Mouse (Mus musculus) CH12.LX (cell line): ENCODE measurements around the gene Alcam. TPM values are rescaled to one million over a fixed set of nuclear protein-coding genes. Genes with fewer than 3 reads are reported as not detected.

Source experiments
- DNase-seq: peaks from one replicate; pipeline ENCODE4 v3.0.0-alpha.2; 2013; ENCODE audit errors: extremely low read depth
- H3K27ac ChIP-seq: 2 replicates; pipeline ENCODE4 v1.5.1; 2012; ENCODE audit warnings: low read depth, mild to moderate bottlenecking, control low read depth, moderate library complexity; ENCODE audit not compliant: insufficient read depth
- H3K27me3 ChIP-seq: replicated peaks from 2 replicates; pipeline ENCODE3; 2012; ENCODE audit warnings: inconsistent platforms
- H3K36me3 ChIP-seq, 2 experiments: replicated peaks in 1 of 2; 2 replicates each; pipeline versions ENCODE3 to v1.6.1; 2012; ENCODE audit warnings: inconsistent platforms in 1 of 2, low read length in 1 of 2, mild to moderate bottlenecking in 1 of 2, mixed read lengths in 1 of 2, moderate library complexity in 1 of 2; ENCODE audit not compliant: control insufficient read depth in 1 of 2, insufficient read depth in 1 of 2
- H3K4me1 ChIP-seq, 2 experiments: 2 replicates each; pipeline ENCODE4 v1.6.1; 2012; ENCODE audit warnings: inconsistent platforms in 1 of 2, moderate library complexity in 1 of 2; ENCODE audit not compliant: insufficient read depth in 2 of 2, control insufficient read depth in 1 of 2
- H3K4me2 ChIP-seq: 2 replicates; pipeline ENCODE4 v1.6.1; 2012; ENCODE audit warnings: low read depth, mild to moderate bottlenecking, control low read depth; ENCODE audit not compliant: poor library complexity, insufficient read depth, severe bottlenecking
- H3K4me3 ChIP-seq, 3 experiments: fragments of 150-350 bp in 1 of 3; sonication (generic) in 1 of 3; replicated peaks in 1 of 3; 2 replicates each; pipeline versions ENCODE3 to v1.5.1; 2011 to 2012; ENCODE audit warnings: low read depth in 2 of 3, low read length in 2 of 3, mild to moderate bottlenecking in 2 of 3, moderate library complexity in 2 of 3, control low read depth in 1 of 3, improper control_type of control experiment in 1 of 3, inconsistent platforms in 1 of 3, mixed read lengths in 1 of 3; ENCODE audit not compliant: poor library complexity in 1 of 3
- H3K79me2 ChIP-seq: replicated peaks from 2 replicates; pipeline ENCODE4 v1.6.1; 2012; ENCODE audit warnings: mild to moderate bottlenecking, moderate library complexity; ENCODE audit not compliant: control insufficient read depth, poor library complexity, insufficient read depth, severe bottlenecking; ENCODE audit errors: extremely low read depth
- H3K9ac ChIP-seq: 2 replicates; pipeline ENCODE4 v1.6.1; 2012; ENCODE audit warnings: low read depth, mild to moderate bottlenecking, control low read depth, moderate library complexity; ENCODE audit not compliant: insufficient read depth
- H3K9me3 ChIP-seq: replicated peaks from 2 replicates; pipeline ENCODE3; 2012; ENCODE audit warnings: low read length, inconsistent platforms, mixed read lengths
- BHLHE40 ChIP-seq: IDR thresholded peaks from 2 replicates; pipeline ENCODE4 v1.6.1; 2011; ENCODE audit warnings: mild to moderate bottlenecking, low read depth, low read length, improper control_type of control experiment
- CHD2 ChIP-seq: IDR thresholded peaks from 2 replicates; pipeline ENCODE4 v1.6.1; 2011; ENCODE audit warnings: low read length, improper control_type of control experiment
- HCFC1 ChIP-seq: IDR thresholded peaks from 2 replicates; pipeline ENCODE4 v1.6.1; 2012; ENCODE audit warnings: low read depth, mild to moderate bottlenecking, inconsistent platforms, low read length, improper control_type of control experiment
- JUN ChIP-seq: IDR thresholded peaks from 2 replicates; pipeline ENCODE4 v1.6.1; 2011; ENCODE audit warnings: low read depth, mild to moderate bottlenecking, low read length, improper control_type of control experiment, moderate library complexity; ENCODE audit not compliant: insufficient read depth
- JUND ChIP-seq: conservative IDR thresholded peaks from 2 replicates; pipeline ENCODE4 v1.6.1; 2011; ENCODE audit warnings: low read depth, low read length, improper control_type of control experiment
- KAT2A ChIP-seq: IDR thresholded peaks from 2 replicates; pipeline ENCODE4 v1.6.1; 2012; ENCODE audit warnings: low read length, improper control_type of control experiment, inconsistent platforms; ENCODE audit not compliant: insufficient replicate concordance
- MAFK ChIP-seq: IDR thresholded peaks from 2 replicates; pipeline ENCODE4 v1.6.1; 2011; ENCODE audit warnings: low read length, improper control_type of control experiment; ENCODE audit not compliant: insufficient replicate concordance
- MAX ChIP-seq: IDR thresholded peaks from 2 replicates; pipeline ENCODE4 v1.6.1; 2011; ENCODE audit warnings: low read length, improper control_type of control experiment
- MXI1 ChIP-seq: IDR thresholded peaks from 2 replicates; pipeline ENCODE4 v1.6.1; 2011; ENCODE audit warnings: mild to moderate bottlenecking, low read depth, low read length, improper control_type of control experiment
- MYC ChIP-seq: IDR thresholded peaks from 2 replicates; pipeline ENCODE4 v1.6.1; 2011; ENCODE audit warnings: low read depth, mild to moderate bottlenecking, improper control_type of control experiment, low read length
- NELFE ChIP-seq: IDR thresholded peaks from 2 replicates; pipeline ENCODE4 v1.6.1; 2011; ENCODE audit warnings: low read depth, low read length, improper control_type of control experiment
- PAX5 ChIP-seq: IDR thresholded peaks from 2 replicates; pipeline ENCODE4 v1.6.1; 2012; ENCODE audit warnings: low read length, inconsistent platforms, mixed read lengths
- RCOR1 ChIP-seq: conservative IDR thresholded peaks from 2 replicates; pipeline ENCODE4 v1.6.1; 2012; ENCODE audit warnings: low read depth, mild to moderate bottlenecking, inconsistent platforms, low read length, improper control_type of control experiment
- SIN3A ChIP-seq: IDR thresholded peaks from 2 replicates; pipeline ENCODE4 v1.6.1; 2012; ENCODE audit warnings: low read length, improper control_type of control experiment, inconsistent platforms
- TCF12 ChIP-seq: IDR thresholded peaks from 2 replicates; pipeline ENCODE4 v1.6.1; 2014; ENCODE audit warnings: low read depth, mild to moderate bottlenecking, inconsistent platforms, low read length, improper control_type of control experiment
- ZC3H11A ChIP-seq: IDR thresholded peaks from 2 replicates; pipeline ENCODE4 v1.6.1; 2012; ENCODE audit warnings: low read depth, mild to moderate bottlenecking, inconsistent platforms, low read length, improper control_type of control experiment
- ZMIZ1 ChIP-seq: IDR thresholded peaks from 2 replicates; pipeline ENCODE4 v1.6.1; 2012; ENCODE audit warnings: low read depth, mild to moderate bottlenecking, inconsistent platforms, low read length, improper control_type of control experiment
- dilution Hi-C: fragments of 300-500 bp; cut with MboI; formaldehyde crosslinking; loops from 2 replicates; pipeline ENCODE4 v1.14.3; 2020; ENCODE audit warnings: low sequenced_read_pairs; ENCODE audit not compliant: extremely low pct_unique_long_range_greater_than_20kb, extremely low pct_ligation_motif_present
- in situ Hi-C: fragments of 300-500 bp; cut with MboI; formaldehyde crosslinking; loops from 3 replicates; pipeline ENCODE4 v1.14.3; 2019; ENCODE audit warnings: low sequenced_read_pairs, low pct_ligation_motif_present, low pct_unique_long_range_greater_than_20kb, mixed read lengths
- polyA plus RNA-seq: library from polyadenylated mRNA; unstranded; fragments of >175 nt; gene quantifications from 2 replicates; pipeline ENCODE4 v1.2.1, GENCODE M21; 2012; ENCODE audit warnings: low read depth; ENCODE audit not compliant: insufficient read length
- total RNA-seq, 2 experiments: library from RNA; depleted of rRNA; stranded (reverse); fragments of 300-350 nt in 1 of 2; fragments of >200 nt in 1 of 2; gene quantifications; 2 replicates each; pipeline ENCODE4 v1.2.3; 2012 to 2014

Gene Alcam
- total and polyA plus RNA-seq, 3 experiments, result 26.3 to 56.7 (median 54.6) TPM

- Histone ChIP-seq H3K36me3 (no peaks in the 10 kb centered on the region), H3K27ac (no peak overlapping the region), H3K4me3 (no peak overlapping the region), H3K4me2 (no peak overlapping the region), H3K9me3 (no peaks in the 10 kb centered on the region), H3K9ac (no peak overlapping the region), H3K27me3 (no peaks in the 10 kb centered on the region), H3K4me1 (peaks cover 0 to 7% of the 10 kb centered on the region in 2 experiments; a peak in 2 of 4 replicates), H3K79me2 (peaks cover 2% of the 10 kb centered on the region)
- no peak for TF ChIP-seq HCFC1
- no peak for TF ChIP-seq ZC3H11A
- no peak for TF ChIP-seq TCF12
- TF ChIP-seq PAX5, result no peak
- TF ChIP-seq MXI1, result no peak
- TF ChIP-seq BHLHE40, result no peak
- TF ChIP-seq ZMIZ1, result no peak
- no peak for TF ChIP-seq MAFK
- no peak for TF ChIP-seq RCOR1
- TF ChIP-seq JUND, result no peak
- no peak for TF ChIP-seq MAX
- no peak for TF ChIP-seq NELFE
- no peak for TF ChIP-seq KAT2A
- no peak for TF ChIP-seq JUN
- in situ Hi-C loops, result no loop called here
- DNase-seq, result no peak
- dilution Hi-C loops, result no loop called here
Measured at GRCm38 (mm10) chr16:52378811-52379597, 74.9 kb downstream of the Alcam start.

DNA sequence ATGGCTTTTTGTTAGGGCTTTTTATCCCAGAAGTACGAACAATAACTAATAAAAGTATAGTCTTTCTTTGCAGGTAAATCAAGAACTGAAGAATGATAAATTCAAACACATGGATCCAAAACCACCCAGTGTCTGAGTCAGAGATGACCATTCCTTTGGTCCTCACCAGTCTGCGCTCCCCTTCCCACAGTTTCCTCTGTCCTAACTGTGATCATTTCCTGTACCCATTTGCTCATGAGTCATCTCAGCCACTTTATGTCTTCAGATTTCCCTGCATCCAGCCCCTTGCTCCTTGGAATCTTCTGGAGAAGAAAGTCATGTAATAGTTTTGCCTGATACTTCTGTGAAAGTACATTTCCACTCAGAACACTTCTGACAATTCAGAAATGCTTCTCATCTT lies 77.0 kb downstream of the Alcam start:
- H3K9ac ChIP-seq, result no peak overlapping the region
- H3K9me3 ChIP-seq, result no peaks in the 10 kb centered on the region
- H3K36me3 ChIP-seq, result no peaks in the 10 kb centered on the region
- no peaks in the 10 kb centered on the region for H3K27me3 ChIP-seq
- TF ChIP-seq MYC (no peak), SIN3A (no peak), PAX5 (no peak), JUN (no peak), CHD2 (no peak)
- no peak for DNase-seq
- peaks cover 0 to 8% of the 10 kb centered on the region in 2 experiments; a peak in 2 of 4 replicates for H3K4me1 ChIP-seq
- dilution Hi-C loops, result no loop called here
- H3K79me2 ChIP-seq, result peaks cover 2% of the 10 kb centered on the region
- in situ Hi-C loops, result no loop called here
- no peak overlapping the region for H3K4me3 ChIP-seq
- no peak overlapping the region for H3K4me2 ChIP-seq
- no peak overlapping the region for H3K27ac ChIP-seq
